Mouse (Mus musculus) kidney, embryonic 16.5 days (tissue): ENCODE measurements around the gene Cldn7. TPM values are rescaled to one million over a fixed set of nuclear protein-coding genes. Genes with fewer than 3 reads are reported as not detected.
"Not testable (repeated sequence)": the region's sequence is repeated elsewhere in the genome, so short reads cannot be mapped to it uniquely, and the experiment has no call there.

ENCODE experiments used
- ATAC-seq: fragments of 200-750 bp; cut with Nextera tagmentation; 2 replicates; pipeline ENCODE4 v1.8.0; 2017; ENCODE audit warnings: moderate TSS enrichment; ENCODE audit not compliant: low FRiP score, low TSS enrichment
- H3K27ac ChIP-seq: fragments of 300-500 bp; sonication (generic); 2 replicates; pipeline ENCODE4 v1.5.1; 2014; ENCODE audit warnings: low read length
- H3K27me3 ChIP-seq: fragments of 300-500 bp; sonication (generic); 2 replicates; pipeline ENCODE4 v1.6.1; 2014; ENCODE audit warnings: low read length, control low read depth, mixed read lengths; ENCODE audit not compliant: insufficient read depth
- H3K36me3 ChIP-seq: fragments of 300-500 bp; sonication (generic); 2 replicates; pipeline ENCODE4 v1.6.1; 2014; ENCODE audit warnings: low read length, control low read depth, mixed read lengths; ENCODE audit not compliant: insufficient read depth
- H3K4me1 ChIP-seq: fragments of 300-500 bp; sonication (generic); 2 replicates; pipeline ENCODE4 v1.6.1; 2014; ENCODE audit warnings: low read length, control low read depth, mixed read lengths; ENCODE audit not compliant: insufficient read depth
- H3K4me2 ChIP-seq: fragments of 300-500 bp; sonication (generic); replicated peaks from 2 replicates; pipeline ENCODE4 v1.6.1; 2014; ENCODE audit warnings: low read depth, low read length
- H3K4me3 ChIP-seq: fragments of 300-500 bp; sonication (generic); 2 replicates; pipeline ENCODE4 v1.5.1; 2014; ENCODE audit warnings: mild to moderate bottlenecking, low read length
- H3K9ac ChIP-seq: fragments of 300-500 bp; sonication (generic); replicated peaks from 2 replicates; pipeline ENCODE4 v1.6.1; 2014; ENCODE audit warnings: low read length
- H3K9me3 ChIP-seq: fragments of 300-500 bp; sonication (generic); 2 replicates; pipeline ENCODE4 v1.6.1; 2016; ENCODE audit warnings: low read length, control low read depth
- WGBS: fragments of 180-500 bp; shearing (Covaris S2); extraction: QIAGEN DNeasy Blood & Tissue Kit; methylation state at CpG from one replicate; pipeline ENCODE4 v1.1.7; 2014; 5-methylcytosine and 5-hydroxymethylcytosine counted together
- polyA plus RNA-seq: library from polyadenylated mRNA; unstranded; fragments of >200 nt; fragmentation: Nextera tagmentation; extraction: Ambion mirVana; gene quantifications from 2 replicates; pipeline ENCODE4 v1.2.1, GENCODE M21; 2015

Cldn7 gene
- polyA plus RNA-seq, 1 experiment from 2014 or later, result 225 TPM

GRCm38 (mm10) chr11:69920266-69921031, 44.1 kb upstream of the Cldn7 start:
- peak; percentile 14 for ATAC-seq
- Histone ChIP-seq H3K4me2 (peak overlapping the region; percentile 91), H3K36me3 (peaks cover 29% of the 10 kb centered on the region), H3K27me3 (no peaks in the 10 kb centered on the region), H3K9ac (peak overlapping the region; percentile 98), H3K9me3 (no peaks in the 10 kb centered on the region), H3K4me3 (peak overlapping the region; percentile 95), H3K4me1 (peaks cover 32% of the 10 kb centered on the region), H3K27ac (peak overlapping the region; percentile 92)
- WGBS, result under 1% methylated on average over 32 of the region's 65 CpGs

- H3K9ac ChIP-seq, result peak within 1 kb of the TSS; percentile 98
- ATAC-seq, result peak; percentile 97
- peaks cover 23% of the 10 kb centered on the region for H3K4me1 ChIP-seq
Measured at GRCm38 (mm10) chr11:69921114-69922011, 43.2 kb upstream of the Cldn7 start, which contains the start of gene Eif5a. TSS of gene Eif5a (minus strand) at chr11:69921958.

DNA sequence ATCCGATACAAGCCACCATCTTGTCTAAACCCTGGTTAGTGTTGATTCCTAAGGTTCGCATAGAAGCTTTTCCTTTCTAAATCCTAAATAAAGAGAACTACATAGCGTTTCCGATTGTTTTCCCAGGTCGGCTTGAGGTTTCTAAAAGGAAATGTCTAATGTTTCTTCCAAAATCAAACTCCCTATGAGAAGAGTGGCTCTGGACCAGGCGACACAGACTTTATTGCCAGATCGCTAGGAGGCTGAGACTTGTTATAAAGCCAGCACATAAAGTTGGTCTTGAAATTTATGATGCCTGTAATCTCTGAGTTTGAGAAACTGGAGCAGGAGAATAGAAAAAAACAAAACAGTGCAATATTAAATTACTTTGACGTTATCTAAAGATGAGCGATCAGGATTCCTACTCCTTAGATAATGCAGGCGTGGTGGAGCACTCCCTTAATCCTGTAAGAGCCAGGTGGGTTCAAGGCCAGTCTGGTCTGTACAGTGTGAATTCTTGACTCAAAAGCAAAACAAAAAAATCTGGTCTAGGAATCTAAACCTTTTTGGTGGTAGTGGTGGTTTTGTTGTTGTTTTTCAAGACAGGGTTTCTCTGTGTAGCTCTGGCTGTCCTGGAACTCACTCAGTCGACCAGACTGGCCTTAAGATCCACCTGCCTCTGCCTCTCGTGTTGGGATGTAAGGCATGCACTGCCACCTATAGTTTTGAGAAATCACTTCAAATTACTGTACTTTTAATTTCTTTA, 42.4 kb upstream of the Cldn7 start:
- peak overlapping the region; percentile 97 for H3K27ac ChIP-seq
- H3K4me3 ChIP-seq, result peak overlapping the region; percentile 95
- H3K9ac ChIP-seq, result peak overlapping the region; percentile 76
- WGBS, result 2% methylated on average over 12 of the region's 12 CpGs
- no peaks in the 10 kb centered on the region for H3K9me3 ChIP-seq
- no peak for ATAC-seq
- peak overlapping the region; percentile 57 for H3K4me2 ChIP-seq
- H3K4me1 ChIP-seq, result peaks cover 23% of the 10 kb centered on the region
- H3K36me3 ChIP-seq, result peaks cover 17% of the 10 kb centered on the region
- H3K27me3 ChIP-seq, result no peaks in the 10 kb centered on the region

More at GRCm38 (mm10) chr11:69921114-69922011, 43.2 kb upstream of the Cldn7 start, which contains the start of gene Eif5a:
- Histone ChIP-seq H3K27ac (peak within 1 kb of the TSS; percentile 97), H3K4me3 (peak within 1 kb of the TSS; percentile 95), H3K9me3 (no peaks in the 10 kb centered on the region), H3K27me3 (no peaks in the 10 kb centered on the region), H3K4me2 (peak within 1 kb of the TSS; percentile 91), H3K36me3 (peaks cover 21% of the 10 kb centered on the region)
- WGBS, result under 1% methylated on average over 78 of the region's 78 CpGs

DNA sequence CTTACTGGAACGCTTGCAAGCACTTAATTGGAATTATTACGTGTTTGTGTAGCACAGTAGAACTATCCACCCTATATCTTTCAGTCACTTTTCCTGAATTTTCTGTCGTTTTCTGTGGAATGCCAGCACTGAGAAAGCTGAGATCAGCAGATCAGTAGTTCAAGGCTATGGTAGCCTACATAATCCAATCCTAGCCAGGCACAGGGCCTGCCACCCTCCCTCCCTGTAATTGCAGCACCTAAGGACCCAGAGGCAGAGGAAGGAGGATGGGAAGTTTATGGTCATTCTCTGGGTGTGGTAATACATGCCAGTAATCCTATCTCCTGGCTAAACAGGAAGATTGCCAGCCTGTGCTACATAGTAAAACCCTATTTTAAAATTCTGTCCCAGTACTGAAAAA, 41.8 kb upstream of the Cldn7 start:
- Histone ChIP-seq H3K9ac (peak overlapping the region; percentile 76; the same call in 1 of the 2 replicates), H3K4me2 (0 out of 2 replicates have a peak overlapping the region, but pooled peaks have one; percentile 57), H3K9me3 (no peaks in the 10 kb centered on the region), H3K27me3 (no peaks in the 10 kb centered on the region), H3K4me3 (no peak overlapping the region), H3K4me1 (peaks cover 23% of the 10 kb centered on the region), H3K36me3 (peaks cover 11% of the 10 kb centered on the region), H3K27ac (peak overlapping the region; percentile 97)
- WGBS, result 60% methylated on average over 3 of the region's 3 CpGs
- ATAC-seq, result no peak

DNA sequence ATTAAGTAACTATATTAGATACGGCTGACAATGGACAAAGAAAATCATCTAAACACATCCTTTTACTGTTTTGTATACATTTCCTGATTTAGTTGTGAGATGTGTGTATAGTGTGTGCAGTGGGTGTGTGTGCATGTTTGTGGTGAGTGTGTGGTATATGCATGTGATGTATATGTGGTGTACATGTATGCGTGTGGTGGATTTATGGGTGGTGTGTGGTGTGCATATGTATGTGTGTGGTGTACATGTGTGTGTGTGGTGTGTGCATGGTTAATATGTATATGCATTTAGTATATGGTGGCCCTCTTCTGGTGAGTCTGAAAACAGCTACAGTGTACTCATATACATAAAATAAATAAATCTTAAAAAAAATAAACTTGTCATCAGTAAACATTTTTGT, 37.1 kb upstream of the Cldn7 start:
- Histone ChIP-seq H3K4me3 (no peak overlapping the region), H3K4me2 (no peak overlapping the region), H3K27me3 (no peaks in the 10 kb centered on the region), H3K36me3 (no peaks in the 10 kb centered on the region), H3K9ac (no peak overlapping the region), H3K27ac (no peak overlapping the region), H3K9me3 (no peaks in the 10 kb centered on the region), H3K4me1 (peaks cover 5% of the 10 kb centered on the region; the same call in 1 of the 2 replicates)
- 99% methylated on average over 2 of the region's 2 CpGs for WGBS
- ATAC-seq, result no peak

DNA sequence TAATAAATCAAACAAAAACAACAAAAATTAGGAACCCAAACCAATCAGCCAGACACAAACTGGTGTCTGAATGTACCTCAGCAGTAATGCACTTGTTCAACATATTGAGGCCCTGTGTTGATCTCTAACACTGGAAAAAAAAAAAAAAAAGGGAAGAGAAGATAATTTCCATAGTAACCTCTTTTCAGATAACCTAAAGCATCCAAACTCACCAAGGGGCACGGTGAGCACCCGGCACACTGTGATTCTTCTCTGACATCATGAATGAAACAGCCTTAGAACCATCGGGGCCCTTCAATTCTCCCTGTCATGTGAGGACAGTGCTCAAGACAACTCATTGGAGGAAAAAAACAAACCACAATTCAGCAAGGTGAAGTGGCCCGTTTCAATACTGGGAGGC, 34.9 kb upstream of the Cldn7 start:
- Histone ChIP-seq H3K9me3 (no peaks in the 10 kb centered on the region), H3K9ac (no peak overlapping the region), H3K4me1 (no peaks in the 10 kb centered on the region; the same call in 1 of the 2 replicates), H3K36me3 (no peaks in the 10 kb centered on the region), H3K4me2 (no peak overlapping the region), H3K27me3 (no peaks in the 10 kb centered on the region), H3K27ac (no peak overlapping the region), H3K4me3 (no peak overlapping the region)
- ATAC-seq, result no peak
- 79% methylated on average over 4 of the region's 4 CpGs for WGBS

GRCm38 (mm10) chr11:69930176-69930575, 34.4 kb upstream of the Cldn7 start:
- not testable (repeated sequence) for H3K4me2 ChIP-seq, H3K9ac ChIP-seq, H3K4me1 ChIP-seq, H3K9me3 ChIP-seq, H3K27me3 ChIP-seq, ATAC-seq, H3K36me3 ChIP-seq, H3K4me3 ChIP-seq, H3K27ac ChIP-seq
- 89% methylated on average over 8 of the region's 8 CpGs for WGBS

GRCm38 (mm10) chr11:69930967-69931537, 33.5 kb upstream of the Cldn7 start:
- H3K36me3 ChIP-seq, result no peaks in the 10 kb centered on the region
- no peak overlapping the region for H3K4me2 ChIP-seq
- no peak overlapping the region for H3K27ac ChIP-seq
- no peak overlapping the region for H3K9ac ChIP-seq
- peaks cover 4% of the 10 kb centered on the region; the same call in 1 of the 2 replicates for H3K27me3 ChIP-seq
- peaks cover 10% of the 10 kb centered on the region for H3K4me1 ChIP-seq
- no peaks in the 10 kb centered on the region for H3K9me3 ChIP-seq
- no peak overlapping the region for H3K4me3 ChIP-seq
- WGBS, result 64% methylated on average over 3 of the region's 3 CpGs
- ATAC-seq, result no peak

DNA sequence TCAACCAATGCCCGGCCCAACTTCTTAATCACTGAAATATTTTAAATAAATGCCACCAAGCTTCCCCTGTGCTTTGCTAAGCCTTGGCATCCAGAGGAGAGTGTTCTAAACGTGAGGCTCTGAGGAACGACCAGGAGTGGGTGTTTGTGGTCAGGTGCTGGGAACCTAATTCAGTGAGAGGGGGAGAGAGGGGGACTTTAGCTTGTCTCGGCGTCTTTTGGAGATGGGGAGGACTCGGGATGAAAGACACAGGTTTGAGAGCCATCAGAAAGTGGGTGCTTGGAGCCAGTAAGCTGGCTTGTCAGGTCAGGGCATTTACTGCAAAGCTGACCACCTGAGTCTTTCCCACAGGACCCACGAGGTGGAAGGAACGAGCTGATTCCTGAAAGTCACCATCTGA, 32.8 kb upstream of the Cldn7 start:
- Histone ChIP-seq H3K36me3 (no peaks in the 10 kb centered on the region), H3K4me1 (peaks cover 17% of the 10 kb centered on the region), H3K4me3 (no peak overlapping the region), H3K27me3 (peaks cover 6% of the 10 kb centered on the region; the same call in 1 of the 2 replicates), H3K27ac (no peak overlapping the region), H3K9ac (no peak overlapping the region), H3K4me2 (no peak overlapping the region), H3K9me3 (no peaks in the 10 kb centered on the region)
- WGBS, result 74% methylated on average over 8 of the region's 8 CpGs
- no peak for ATAC-seq
